Mouse (Mus musculus) cortical plate, adult 2 months (tissue): Measurements from ENCODE around the gene Utp11. TPM values are rescaled to one million over a fixed set of nuclear protein-coding genes. Genes with fewer than 3 reads are reported as not detected.
A peak's percentile ranks its signal among the peaks of the same experiment; 100 is the strongest.

ENCODE experiments used
- H3K27ac ChIP-seq: fragments of 200-500 bp; 2 replicates; pipeline ENCODE4 v1.5.1; 2012; ENCODE audit warnings: low read length, control low read depth, inconsistent platforms; ENCODE audit not compliant: insufficient read depth
- H3K4me1 ChIP-seq: fragments of 200-500 bp; 2 replicates; pipeline ENCODE4 v1.6.1; 2011; ENCODE audit warnings: low read length; ENCODE audit not compliant: control insufficient read depth, insufficient read depth
- H3K4me3 ChIP-seq: fragments of 200-500 bp; 2 replicates; pipeline ENCODE4 v1.5.1; 2011; ENCODE audit warnings: mild to moderate bottlenecking, low read length, control low read depth; ENCODE audit not compliant: insufficient read depth
- CTCF ChIP-seq: fragments of 200-500 bp; IDR thresholded peaks from 2 replicates; pipeline ENCODE4 v1.5.1; 2011; ENCODE audit warnings: mild to moderate bottlenecking, control low read depth, low read length; ENCODE audit not compliant: insufficient read depth; ENCODE audit errors: extremely low read depth
- POLR2A ChIP-seq: fragments of 200-500 bp; IDR thresholded peaks from 2 replicates; pipeline ENCODE4 v1.6.1; 2011; ENCODE audit warnings: mild to moderate bottlenecking, low read length, control low read depth; ENCODE audit not compliant: insufficient read depth; ENCODE audit errors: extremely low read depth
- polyA plus RNA-seq: library from polyadenylated mRNA; depleted of rRNA; stranded (reverse); fragments of >200 nt; gene quantifications from 2 replicates; pipeline ENCODE4 v1.2.3, GENCODE M21; 2012

Gene Utp11
- polyA plus RNA-seq, 1 experiment, result 19.3 TPM

- Histone ChIP-seq H3K4me1 (no peaks in the 10 kb centered on the region), H3K4me3 (no peak overlapping the region), H3K27ac (no peak overlapping the region)
- peak; percentile 47; the same call in 1 of the 2 replicates for TF ChIP-seq CTCF
- TF ChIP-seq POLR2A, result no peak
Measured at GRCm38 (mm10) chr4:124663034-124663433, 30.4 kb downstream of the Utp11 start.

GRCm38 (mm10) chr4:124660603-124661002, 32.8 kb downstream of the Utp11 start:
- TF ChIP-seq POLR2A, result no peak
- TF ChIP-seq CTCF, result no peak
- Histone ChIP-seq H3K4me3 (peak overlapping the region; percentile 17), H3K4me1 (no peaks in the 10 kb centered on the region), H3K27ac (no peak overlapping the region)

DNA sequence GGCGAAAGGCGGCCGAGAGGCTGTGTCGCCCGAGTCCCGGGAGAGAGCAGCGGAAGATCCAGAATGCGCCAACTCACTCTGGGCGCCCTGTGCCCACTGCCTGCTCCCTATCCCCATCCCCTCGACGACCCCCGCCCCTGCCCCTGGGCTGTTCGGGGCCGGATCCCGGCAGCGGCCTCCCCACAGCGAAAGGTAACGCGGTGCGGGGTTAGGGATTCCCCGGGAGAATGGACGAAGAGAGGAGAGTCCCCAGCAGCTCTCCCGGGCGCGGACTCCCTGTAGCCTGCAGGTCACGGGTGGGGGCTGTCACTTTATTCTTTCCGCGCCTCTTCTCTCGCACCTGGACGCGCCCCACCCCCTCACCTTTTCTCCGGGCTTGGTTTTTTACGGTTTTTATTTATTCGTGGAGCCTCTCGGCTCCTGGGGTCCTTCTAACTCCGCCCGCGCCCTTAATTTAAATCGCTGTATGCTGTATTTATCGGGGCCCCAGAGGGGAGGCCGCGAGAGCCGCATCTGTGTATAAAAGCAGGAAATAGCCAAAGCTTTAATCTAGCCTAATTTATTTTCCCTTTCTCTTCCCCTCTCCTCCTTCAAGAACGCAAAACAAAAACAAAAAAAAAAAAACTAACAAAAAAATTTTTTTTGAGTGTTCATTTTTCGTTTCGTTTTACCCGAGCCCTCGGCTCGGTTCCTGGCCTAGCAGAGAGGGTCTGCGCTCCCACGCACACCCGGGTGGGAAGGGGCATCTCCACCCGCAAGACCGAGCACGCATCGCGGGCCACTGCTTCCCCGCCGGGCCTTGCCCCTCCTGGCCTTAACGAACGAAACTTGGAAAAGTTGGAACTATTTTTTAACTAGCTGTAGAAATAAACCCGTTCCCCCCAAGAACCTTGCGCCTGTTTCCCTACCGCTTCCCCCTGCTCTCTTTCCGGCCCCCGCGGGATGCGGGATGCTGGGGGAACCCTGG, 33.9 kb downstream of the Utp11 start:
- Histone ChIP-seq H3K4me3 (peak overlapping the region; percentile 42), H3K27ac (no peak overlapping the region), H3K4me1 (no peaks in the 10 kb centered on the region)
- TF ChIP-seq POLR2A (no peak), CTCF (no peak)

GRCm38 (mm10) chr4:124658412-124658851, 35.0 kb downstream of the Utp11 start:
- Histone ChIP-seq H3K4me1 (no peaks in the 10 kb centered on the region), H3K4me3 (peak overlapping the region; percentile 42), H3K27ac (no peak overlapping the region)
- TF ChIP-seq POLR2A, result no peak
- TF ChIP-seq CTCF, result no peak

GRCm38 (mm10) chr4:124657781-124658180, 35.6 kb downstream of the Utp11 start:
- no peaks in the 10 kb centered on the region for H3K4me1 ChIP-seq
- peak overlapping the region; percentile 40; the same call in 1 of the 2 replicates for H3K27ac ChIP-seq
- no peak for TF ChIP-seq POLR2A
- TF ChIP-seq CTCF, result no peak
- H3K4me3 ChIP-seq, result peak overlapping the region; percentile 42; the same call in 1 of the 2 replicates

DNA sequence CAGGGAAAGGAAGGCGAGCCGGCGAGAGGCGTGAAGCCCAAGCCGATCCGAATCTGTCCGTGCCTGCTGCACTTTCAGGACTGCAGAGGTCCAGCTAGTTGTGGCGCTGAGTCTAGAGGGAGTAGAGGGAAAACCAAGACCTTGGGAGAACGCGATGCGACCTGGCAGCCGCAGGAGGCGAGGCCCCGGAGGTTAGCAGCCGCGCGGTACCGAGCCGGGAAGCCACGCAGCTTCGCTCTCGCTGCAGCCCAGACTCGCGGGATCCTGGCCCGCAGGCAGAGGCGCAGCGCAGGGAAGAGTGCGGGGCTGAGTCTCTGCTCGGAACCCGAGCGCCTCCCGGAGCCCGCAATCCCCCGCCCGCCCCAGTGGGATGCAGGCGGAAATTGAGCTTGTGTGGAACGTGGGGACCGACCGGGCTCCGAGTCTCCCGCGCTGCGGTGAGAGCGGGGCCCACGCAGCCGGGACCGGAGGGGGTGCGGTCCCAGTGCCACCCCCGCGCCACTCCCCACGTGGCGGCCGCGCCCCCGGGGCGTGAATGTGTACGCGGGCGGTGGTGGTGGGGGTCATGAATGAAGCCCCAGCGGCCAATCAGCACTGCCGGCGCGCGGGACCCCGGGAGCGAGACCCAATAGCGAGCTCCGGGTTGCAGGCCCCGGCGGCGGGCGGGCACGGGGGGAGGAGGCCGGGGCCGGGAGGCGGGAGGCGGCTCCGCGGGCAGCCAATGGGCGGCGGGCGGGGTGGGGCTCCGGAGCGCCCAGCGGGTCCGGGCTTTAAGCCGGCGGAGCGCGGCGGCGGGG, 36.3 kb downstream of the Utp11 start:
- Histone ChIP-seq H3K4me1 (no peaks in the 10 kb centered on the region), H3K27ac (no peak overlapping the region), H3K4me3 (peak overlapping the region; percentile 43)
- TF ChIP-seq CTCF, result no peak
- TF ChIP-seq POLR2A, result no peak

GRCm38 (mm10) chr4:124656518-124656853, 36.9 kb downstream of the Utp11 start, which contains the start of gene Pou3f1:
Gene Pou3f1 (plus strand): TSS chr4:124656807.
- TF ChIP-seq POLR2A (no peak), CTCF (no peak)
- Histone ChIP-seq H3K4me3 (peak within 1 kb of the TSS; percentile 43), H3K4me1 (no peaks in the 10 kb centered on the region), H3K27ac (peak within 1 kb of the TSS; percentile 40; the same call in 1 of the 2 replicates)

GRCm38 (mm10) chr4:124652886-124653285, 40.5 kb downstream of the Utp11 start:
- H3K27ac ChIP-seq, result no peak overlapping the region
- H3K4me1 ChIP-seq, result no peaks in the 10 kb centered on the region
- TF ChIP-seq CTCF (no peak), POLR2A (no peak)
- no peak overlapping the region for H3K4me3 ChIP-seq

DNA sequence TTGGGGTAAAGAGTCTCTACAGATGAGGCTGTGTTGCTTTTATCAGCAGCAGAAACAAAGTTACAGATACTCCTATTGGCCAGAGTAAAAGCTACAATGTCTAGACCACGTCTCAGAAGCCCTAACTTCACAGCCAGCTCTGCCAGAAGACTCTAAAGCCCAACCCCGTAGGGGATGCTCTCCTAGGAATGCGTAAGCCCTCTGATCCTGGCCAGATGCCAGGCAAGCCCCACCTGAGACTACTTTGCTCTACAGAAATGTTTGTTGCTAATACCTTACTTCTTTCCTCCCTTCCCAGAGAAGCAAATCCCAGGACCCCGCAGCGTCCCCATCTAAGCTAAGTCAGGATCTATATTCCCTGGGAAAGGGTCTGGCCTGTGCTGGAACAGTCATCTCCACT, 45.5 kb downstream of the Utp11 start:
- Histone ChIP-seq H3K27ac (no peak overlapping the region), H3K4me3 (no peak overlapping the region), H3K4me1 (no peaks in the 10 kb centered on the region)
- no peak for TF ChIP-seq CTCF
- no peak for TF ChIP-seq POLR2A
